Mouse (Mus musculus): Measurements from ENCODE around the gene Camk1d. TPM values are rescaled to one million over a fixed set of nuclear protein-coding genes. Genes with fewer than 3 reads are reported as not detected.

The Camk1d gene
- total RNA-seq, 2 experiments from 2014 or later: 4.3 to 4.6 TPM

- no peak for ATAC-seq (replicated peaks; ENCODE audit: low FRiP score, poor library complexity, severe bottlenecking)
Measured at GRCm38 (mm10) chr2:5672906-5673589, 41.3 kb downstream of the Camk1d start.

GRCm38 (mm10) chr2:5670146-5670545, 44.2 kb downstream of the Camk1d start:
- no peak for ATAC-seq (replicated peaks; ENCODE audit: low FRiP score, poor library complexity, severe bottlenecking)

GRCm38 (mm10) chr2:5669498-5670040, 44.7 kb downstream of the Camk1d start:
- ATAC-seq (replicated peaks; ENCODE audit: low FRiP score, poor library complexity, severe bottlenecking): no peak

GRCm38 (mm10) chr2:5668940-5669339, 45.4 kb downstream of the Camk1d start:
- ATAC-seq (replicated peaks; ENCODE audit: low FRiP score, poor library complexity, severe bottlenecking): no peak

GRCm38 (mm10) chr2:5663499-5663898, 50.8 kb downstream of the Camk1d start:
- no peak for ATAC-seq (replicated peaks; ENCODE audit: low FRiP score, poor library complexity, severe bottlenecking)

GRCm38 (mm10) chr2:5661946-5662345, 52.4 kb downstream of the Camk1d start:
- no peak for ATAC-seq (replicated peaks; ENCODE audit: low FRiP score, poor library complexity, severe bottlenecking)

GRCm38 (mm10) chr2:5658000-5658399, 56.3 kb downstream of the Camk1d start:
- ATAC-seq (replicated peaks; ENCODE audit: low FRiP score, poor library complexity, severe bottlenecking): no peak

- ATAC-seq (replicated peaks; ENCODE audit: low FRiP score, poor library complexity, severe bottlenecking): no peak
Measured at GRCm38 (mm10) chr2:5656326-5656725, 58.0 kb downstream of the Camk1d start.

GRCm38 (mm10) chr2:5652071-5652470, 62.2 kb downstream of the Camk1d start:
- no peak for ATAC-seq (replicated peaks; ENCODE audit: low FRiP score, poor library complexity, severe bottlenecking)

GRCm38 (mm10) chr2:5651285-5651870, 62.9 kb downstream of the Camk1d start:
- no peak for ATAC-seq (replicated peaks; ENCODE audit: low FRiP score, poor library complexity, severe bottlenecking)

- no peak for ATAC-seq (replicated peaks; ENCODE audit: low FRiP score, poor library complexity, severe bottlenecking)
Measured at GRCm38 (mm10) chr2:5649226-5649625, 65.1 kb downstream of the Camk1d start.

- ATAC-seq (replicated peaks; ENCODE audit: low FRiP score, poor library complexity, severe bottlenecking): no peak
Measured at GRCm38 (mm10) chr2:5648764-5649163, 65.6 kb downstream of the Camk1d start.

GRCm38 (mm10) chr2:5646322-5646721, 68.0 kb downstream of the Camk1d start:
- ATAC-seq (replicated peaks; ENCODE audit: low FRiP score, poor library complexity, severe bottlenecking): no peak

GRCm38 (mm10) chr2:5645584-5645983, 68.7 kb downstream of the Camk1d start:
- no peak for ATAC-seq (replicated peaks; ENCODE audit: low FRiP score, poor library complexity, severe bottlenecking)

- no peak for ATAC-seq (replicated peaks; ENCODE audit: low FRiP score, poor library complexity, severe bottlenecking)
Measured at GRCm38 (mm10) chr2:5643937-5644336, 70.4 kb downstream of the Camk1d start.

GRCm38 (mm10) chr2:5643226-5643625, 71.1 kb downstream of the Camk1d start:
- no peak for ATAC-seq (replicated peaks; ENCODE audit: low FRiP score, poor library complexity, severe bottlenecking)

GRCm38 (mm10) chr2:5642624-5643023, 71.7 kb downstream of the Camk1d start:
- ATAC-seq (replicated peaks; ENCODE audit: low FRiP score, poor library complexity, severe bottlenecking): no peak

- ATAC-seq (replicated peaks; ENCODE audit: low FRiP score, poor library complexity, severe bottlenecking): no peak
Measured at GRCm38 (mm10) chr2:5641678-5642077, 72.6 kb downstream of the Camk1d start.

GRCm38 (mm10) chr2:5640586-5640985, 73.7 kb downstream of the Camk1d start:
- no peak for ATAC-seq (replicated peaks; ENCODE audit: low FRiP score, poor library complexity, severe bottlenecking)

GRCm38 (mm10) chr2:5636801-5637742, 77.2 kb downstream of the Camk1d start:
- no peak for ATAC-seq (replicated peaks; ENCODE audit: low FRiP score, poor library complexity, severe bottlenecking)
